Mouse (Mus musculus) ovary, postnatal 10 days (tissue): ENCODE measurements at regions not wholly inside any gene's neighbourhood (a gene's known extent, or its start where the extent isn't known, plus 50 kb on each side); places are given as distances from the start of the nearest gene placed in this dataset.
"Not testable (repeated sequence)": the region's sequence is repeated elsewhere in the genome, so short reads cannot be mapped to it uniquely, and the experiment has no call there.

Source experiments
- DNase-seq: peaks from one replicate; pipeline ENCODE4 v3.0.0; 2022; ENCODE audit warnings: low spot score

GRCm38 (mm10) chr12:98144464-98144863 lies 114.8 kb downstream of the Galc start:
- DNase-seq, result no peak

- DNase-seq, result no peak
Observed at GRCm38 (mm10) chr12:98143170-98143569, 116.1 kb downstream of the Galc start.

GRCm38 (mm10) chr12:98139906-98140305 lies 119.4 kb downstream of the Galc start:
- not testable (repeated sequence) for DNase-seq

GRCm38 (mm10) chr12:98131276-98131675 lies 128.0 kb downstream of the Galc start:
- no peak for DNase-seq

- no peak for DNase-seq
Observed at GRCm38 (mm10) chr12:98123541-98123940, 135.7 kb downstream of the Galc start.

- no peak for DNase-seq
Observed at GRCm38 (mm10) chr12:98108039-98108438, 151.2 kb downstream of the Galc start.

GRCm38 (mm10) chr12:98106789-98107684 lies 152.2 kb downstream of the Galc start:
- DNase-seq, result no peak

GRCm38 (mm10) chr12:98106151-98106788 lies 153.0 kb downstream of the Galc start:
- no peak for DNase-seq

- no peak for DNase-seq
Observed at GRCm38 (mm10) chr12:98105749-98106148, 153.5 kb downstream of the Galc start.

- no peak for DNase-seq
Observed at GRCm38 (mm10) chr12:98090171-98090570, 169.1 kb downstream of the Galc start.

- DNase-seq, result no peak
Observed at GRCm38 (mm10) chr12:98078351-98078750, 180.9 kb downstream of the Galc start.

GRCm38 (mm10) chr12:98075580-98075979 lies 183.7 kb downstream of the Galc start:
- no peak for DNase-seq

GRCm38 (mm10) chr12:98069110-98069509 lies 190.1 kb downstream of the Galc start:
- no peak for DNase-seq

- no peak for DNase-seq
Observed at GRCm38 (mm10) chr12:98059419-98060180, 199.7 kb downstream of the Galc start.

- no peak for DNase-seq
Observed at GRCm38 (mm10) chr12:98058977-98059376, 200.3 kb downstream of the Galc start.

- no peak for DNase-seq
Observed at GRCm38 (mm10) chr12:98050934-98051333, 208.3 kb downstream of the Galc start.

GRCm38 (mm10) chr12:98050500-98050899 lies 208.8 kb downstream of the Galc start:
- no peak for DNase-seq

- DNase-seq, result no peak
Observed at GRCm38 (mm10) chr12:98050057-98050456, 209.2 kb downstream of the Galc start.

GRCm38 (mm10) chr12:98047765-98048164 lies 211.5 kb downstream of the Galc start:
- no peak for DNase-seq

GRCm38 (mm10) chr12:98046459-98047440 lies 212.5 kb downstream of the Galc start:
- DNase-seq, result no peak

GRCm38 (mm10) chr12:98045784-98046458 lies 213.3 kb downstream of the Galc start:
- DNase-seq, result no peak
